Mouse (Mus musculus) myocyte (in vitro differentiated cells): ENCODE data around the gene Ugt1a9. TPM values are rescaled to one million over a fixed set of nuclear protein-coding genes. Genes with fewer than 3 reads are reported as not detected.
A peak's percentile ranks its signal among the peaks of the same experiment; 100 is the strongest.

ENCODE experiments used
- H3K27me3 ChIP-seq: one replicate; pipeline ENCODE4 v1.6.1; 2011; ENCODE audit not compliant: control insufficient read depth, insufficient read depth, insufficient read length
- H3K36me3 ChIP-seq: one replicate; pipeline ENCODE4 v1.6.1; 2011; ENCODE audit not compliant: control insufficient read depth, insufficient read depth
- H3K4me2 ChIP-seq: one replicate; pipeline ENCODE4 v1.6.1; 2011; ENCODE audit warnings: low read depth, control low read depth
- H3K4me3 ChIP-seq: one replicate; pipeline ENCODE4 v1.5.1; 2011; ENCODE audit warnings: mild to moderate bottlenecking, control low read depth, moderate library complexity
- H3K79me2 ChIP-seq: one replicate; pipeline ENCODE4 v1.6.1; 2011; ENCODE audit not compliant: control insufficient read depth, insufficient read depth
- H3ac ChIP-seq: one replicate; pipeline ENCODE4 v1.6.1; 2011; ENCODE audit not compliant: control insufficient read depth, insufficient read length
- CEBPB ChIP-seq: IDR thresholded peaks from 2 replicates; pipeline ENCODE4 v1.6.1; 2011; ENCODE audit warnings: mild to moderate bottlenecking, moderate library complexity; ENCODE audit not compliant: poor library complexity, insufficient read depth, severe bottlenecking
- E2F4 ChIP-seq: IDR thresholded peaks from one replicate; pipeline ENCODE4 v1.6.1; 2011; ENCODE audit warnings: mild to moderate bottlenecking, control low read depth, moderate library complexity; ENCODE audit not compliant: insufficient read depth
- MAX ChIP-seq: IDR thresholded peaks from one replicate; pipeline ENCODE4 v1.6.1; 2011; ENCODE audit warnings: low read depth, mild to moderate bottlenecking, control low read depth
- MYOD1 ChIP-seq, 3 experiments: IDR thresholded peaks; one replicate each; pipeline ENCODE4 v1.6.1; 2011; ENCODE audit warnings: control low read depth in 2 of 3, low read depth in 2 of 3, mild to moderate bottlenecking in 2 of 3, moderate library complexity in 1 of 3; ENCODE audit not compliant: insufficient read length in 2 of 3, control insufficient read depth in 1 of 3
- MYOG ChIP-seq, 3 experiments: IDR thresholded peaks; one replicate each; pipeline ENCODE4 v1.6.1; 2011; ENCODE audit warnings: control low read depth in 2 of 3, low read depth in 2 of 3, mild to moderate bottlenecking in 2 of 3; ENCODE audit not compliant: insufficient read length in 2 of 3, control insufficient read depth in 1 of 3, insufficient read depth in 1 of 3
- POLR2A ChIP-seq: IDR thresholded peaks from one replicate; pipeline ENCODE4 v1.6.1; 2011; ENCODE audit warnings: low read depth, mild to moderate bottlenecking, control low read depth, moderate library complexity; ENCODE audit not compliant: insufficient read length
- POLR2AphosphoS2 ChIP-seq: IDR thresholded peaks from one replicate; pipeline ENCODE4 v1.6.1; 2011; ENCODE audit warnings: low read depth, control low read depth; ENCODE audit not compliant: insufficient read length
- REST ChIP-seq: IDR thresholded peaks from one replicate; pipeline ENCODE4 v1.6.1; 2011; ENCODE audit warnings: mild to moderate bottlenecking, control low read depth, moderate library complexity; ENCODE audit not compliant: insufficient read depth, insufficient read length
- SRF ChIP-seq: IDR thresholded peaks from one replicate; pipeline ENCODE4 v1.6.1; 2011; ENCODE audit warnings: low read depth; ENCODE audit not compliant: control insufficient read depth, insufficient read length
- TCF12 ChIP-seq: IDR thresholded peaks from one replicate; pipeline ENCODE4 v1.6.1; 2011; ENCODE audit warnings: mild to moderate bottlenecking, control low read depth; ENCODE audit not compliant: poor library complexity, insufficient read depth, severe bottlenecking
- TCF3 ChIP-seq: IDR thresholded peaks from one replicate; pipeline ENCODE4 v1.6.1; 2011; ENCODE audit warnings: low read depth, control low read depth; ENCODE audit not compliant: insufficient read length
- USF1 ChIP-seq: IDR thresholded peaks from one replicate; pipeline ENCODE4 v1.6.1; 2011; ENCODE audit warnings: low read depth, mild to moderate bottlenecking, control low read depth, moderate library complexity
- polyA plus RNA-seq: library from polyadenylated mRNA; unstranded; fragments of >200 nt; fragmentation: generic; extraction: Trizol; gene quantifications from one replicate; pipeline ENCODE4 v1.2.1, GENCODE M21; 2012; ENCODE audit warnings: missing spikeins

Gene Ugt1a9
- polyA plus RNA-seq, 1 experiment = not detected

DNA sequence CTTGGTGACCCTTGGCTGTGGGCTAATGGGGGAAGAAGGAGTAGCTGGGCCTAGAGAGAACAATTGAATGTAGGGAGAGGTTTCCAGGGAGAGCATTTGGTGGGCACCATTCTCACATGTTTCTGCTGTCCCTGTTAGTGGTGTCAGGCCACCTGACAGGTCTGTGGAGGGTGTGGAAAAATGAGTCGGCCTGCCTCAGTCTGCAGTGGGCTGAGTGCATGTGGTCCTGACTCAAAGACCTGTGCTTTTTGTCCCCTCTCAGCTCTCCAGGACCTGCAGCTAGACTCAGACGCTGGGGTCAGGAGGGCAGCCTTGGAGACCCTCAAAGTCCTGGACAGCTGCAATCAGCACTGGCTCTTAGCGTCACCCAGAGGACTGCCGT is 189.0 kb downstream of the Ugt1a9 start:
- Histone ChIP-seq H3K27me3 (no peaks in the 10 kb centered on the region), H3K4me2 (no peak overlapping the region), H3K36me3 (peaks cover 15% of the 10 kb centered on the region), H3K79me2 (no peaks in the 10 kb centered on the region), H3ac (no peak overlapping the region), H3K4me3 (no peak overlapping the region)
- TF ChIP-seq MYOG (IDR thresholded peaks at IDR 0.05; ENCODE audit: control insufficient read depth in 1 of 3, insufficient read depth in 1 of 3, insufficient read length in 2 of 3, low read depth in 2 of 3) (no peak), MYOD1 (IDR thresholded peaks at IDR 0.05; ENCODE audit: control insufficient read depth in 1 of 3, insufficient read length in 2 of 3, low read depth in 2 of 3) (no peak), USF1 (no peak), MAX (no peak), E2F4 (no peak), CEBPB (no peak), POLR2A (no peak), POLR2AphosphoS2 (no peak), TCF12 (no peak), TCF3 (no peak), SRF (no peak), REST (no peak)

DNA sequence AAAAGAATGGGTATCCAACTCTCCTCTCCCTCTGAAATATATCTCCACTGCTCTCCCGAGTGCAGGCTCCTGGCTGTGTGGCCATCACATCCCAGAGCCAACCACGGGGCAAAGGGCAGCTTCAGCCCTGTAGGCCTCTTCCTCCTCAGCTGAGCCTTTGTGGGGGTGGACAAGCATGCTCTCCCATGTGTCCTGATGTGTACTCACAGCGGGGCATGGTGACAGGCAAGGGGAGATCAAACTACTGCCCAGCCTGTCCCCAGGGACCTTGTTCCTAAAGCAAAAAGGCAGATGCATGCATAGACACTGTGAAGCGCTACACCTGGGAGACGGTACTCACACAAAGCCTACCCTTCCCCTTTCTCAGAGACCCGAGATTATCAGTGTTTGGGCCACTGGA is 189.5 kb downstream of the Ugt1a9 start:
- no peak overlapping the region for H3ac ChIP-seq
- TF ChIP-seq USF1 = no peak
- no peak for TF ChIP-seq SRF
- no peak for TF ChIP-seq MYOG (IDR thresholded peaks at IDR 0.05; ENCODE audit: control insufficient read depth in 1 of 3, insufficient read depth in 1 of 3, insufficient read length in 2 of 3, low read depth in 2 of 3)
- TF ChIP-seq E2F4 = no peak
- no peak for TF ChIP-seq MAX
- H3K27me3 ChIP-seq = no peaks in the 10 kb centered on the region
- H3K4me2 ChIP-seq = no peak overlapping the region
- H3K4me3 ChIP-seq = no peak overlapping the region
- H3K36me3 ChIP-seq = peaks cover 20% of the 10 kb centered on the region
- H3K79me2 ChIP-seq = no peaks in the 10 kb centered on the region

DNA sequence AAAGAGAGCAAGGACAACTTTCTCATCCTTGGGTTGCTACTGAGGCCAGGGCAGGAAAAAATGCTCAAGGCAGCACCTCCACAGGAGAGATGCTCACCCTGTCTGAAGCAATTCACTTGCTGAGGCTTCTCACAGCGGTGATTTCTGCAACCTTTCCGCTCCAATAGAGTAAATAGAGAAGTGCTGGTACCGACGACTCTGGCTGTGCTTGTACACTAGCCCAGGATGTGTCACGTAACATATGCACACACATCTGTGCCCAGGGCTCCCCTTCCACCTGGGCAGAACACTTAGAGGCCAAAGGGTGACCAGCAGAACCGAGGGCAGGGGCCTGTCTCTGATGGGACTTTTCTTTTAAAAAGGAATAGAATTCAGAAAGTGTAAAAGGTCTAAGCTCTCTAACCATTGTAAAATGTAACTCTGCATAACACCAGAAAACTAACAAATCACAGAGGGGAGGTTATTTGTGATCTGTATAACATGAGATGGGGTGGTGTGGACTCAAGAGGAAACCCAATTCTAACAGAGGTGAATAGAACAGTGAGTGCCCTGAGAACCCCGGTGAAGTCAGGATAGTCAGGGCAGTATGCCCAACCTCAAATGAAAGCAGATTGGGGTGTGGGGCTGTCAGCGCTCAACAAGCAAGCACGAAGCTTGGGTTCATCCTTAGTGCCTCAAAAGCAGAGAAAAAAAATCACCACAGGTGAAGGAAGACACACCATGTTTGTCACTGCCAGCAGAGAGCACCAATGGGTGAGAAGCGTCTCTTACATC is 190.2 kb downstream of the Ugt1a9 start:
- H3K4me3 ChIP-seq = no peak overlapping the region
- TF ChIP-seq E2F4 (no peak), MYOD1 (IDR thresholded peaks at IDR 0.05; ENCODE audit: control insufficient read depth in 1 of 3, insufficient read length in 2 of 3, low read depth in 2 of 3) (no peak), REST (no peak), POLR2A (no peak), TCF12 (no peak)
- H3ac ChIP-seq = no peak overlapping the region
- peaks cover 27% of the 10 kb centered on the region for H3K36me3 ChIP-seq
- no peaks in the 10 kb centered on the region for H3K27me3 ChIP-seq
- no peak overlapping the region for H3K4me2 ChIP-seq
- H3K79me2 ChIP-seq = no peaks in the 10 kb centered on the region

DNA sequence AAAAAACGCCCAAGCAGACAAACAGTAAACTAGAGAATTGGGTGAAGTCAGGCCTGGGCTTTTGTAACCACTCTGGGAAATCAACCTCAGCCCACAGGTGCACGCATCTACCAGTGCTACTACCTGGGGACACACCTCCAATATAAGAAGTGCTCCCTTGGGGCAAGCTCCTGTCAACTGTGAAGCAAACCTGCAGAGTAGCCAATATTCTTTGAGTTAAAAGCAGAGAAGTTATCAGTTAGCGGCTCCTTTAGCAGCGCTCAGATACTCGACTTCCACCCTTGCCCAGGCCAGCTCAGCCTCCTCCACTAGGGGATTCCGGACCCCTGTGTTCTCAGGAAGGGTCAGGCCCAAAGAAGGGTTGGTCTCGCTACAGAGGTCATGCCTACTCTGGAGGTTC is 191.1 kb downstream of the Ugt1a9 start:
- TF ChIP-seq REST (no peak), POLR2A (no peak), MYOD1 (IDR thresholded peaks at IDR 0.05; ENCODE audit: control insufficient read depth in 1 of 3, insufficient read length in 2 of 3, low read depth in 2 of 3) (no peak), SRF (no peak), MYOG (IDR thresholded peaks at IDR 0.05; ENCODE audit: control insufficient read depth in 1 of 3, insufficient read depth in 1 of 3, insufficient read length in 2 of 3, low read depth in 2 of 3) (no peak), E2F4 (no peak), MAX (no peak), CEBPB (no peak), TCF3 (no peak), TCF12 (no peak), POLR2AphosphoS2 (no peak), USF1 (no peak)
- Histone ChIP-seq H3K79me2 (no peaks in the 10 kb centered on the region), H3K4me2 (peak overlapping the region; percentile 37), H3ac (no peak overlapping the region), H3K27me3 (no peaks in the 10 kb centered on the region), H3K4me3 (no peak overlapping the region), H3K36me3 (peaks cover 36% of the 10 kb centered on the region)

DNA sequence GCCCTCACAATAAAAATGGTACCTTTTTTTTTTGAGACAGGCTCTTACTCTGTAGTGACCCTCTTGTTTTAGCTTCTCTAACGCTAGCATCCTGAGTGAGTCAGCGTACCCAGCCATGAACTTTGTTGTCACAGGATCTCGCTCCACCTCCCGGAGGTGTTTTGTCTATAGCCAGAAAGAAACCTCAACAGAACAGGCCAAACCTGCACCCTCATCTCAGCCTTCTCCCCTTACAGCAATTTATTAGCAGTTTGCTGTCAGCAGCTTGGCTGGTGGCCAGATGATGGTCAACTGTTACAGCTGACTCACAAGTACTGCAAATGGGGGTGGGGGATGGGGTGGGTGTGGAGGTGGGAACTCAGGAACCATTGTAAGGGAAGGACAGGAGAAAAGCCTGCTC is 191.7 kb downstream of the Ugt1a9 start:
- Histone ChIP-seq H3K4me3 (no peak overlapping the region), H3ac (no peak overlapping the region), H3K4me2 (peak overlapping the region; percentile 37), H3K79me2 (no peaks in the 10 kb centered on the region), H3K36me3 (peaks cover 41% of the 10 kb centered on the region), H3K27me3 (no peaks in the 10 kb centered on the region)
- TF ChIP-seq TCF12 (peak; percentile 27), MYOG (IDR thresholded peaks at IDR 0.05; ENCODE audit: control insufficient read depth in 1 of 3, insufficient read depth in 1 of 3, insufficient read length in 2 of 3, low read depth in 2 of 3) (no peak)
